Mouse (Mus musculus) hematopoietic stem cell, adult 5-6 weeks (primary cell): ENCODE data around the gene 9130213A22Rik. TPM values are rescaled to one million over a fixed set of nuclear protein-coding genes. Genes with fewer than 3 reads are reported as not detected.
A peak's percentile ranks its signal among the peaks of the same experiment; 100 is the strongest.

Experiments used
- ATAC-seq, 2 experiments: fragments of 125-278 bp in 1 of 2; replicated peaks in 1 of 2; 2 replicates each; pipeline ENCODE4 v1.8.0; 2016 to 2017; ENCODE audit warnings: inconsistent platforms in 2 of 2, mild to moderate bottlenecking in 2 of 2, moderate number of reproducible peaks in 2 of 2, low read depth in 1 of 2, moderate TSS enrichment in 1 of 2; ENCODE audit not compliant: low FRiP score in 2 of 2, poor library complexity in 2 of 2, severe bottlenecking in 2 of 2, insufficient read depth in 1 of 2, low TSS enrichment in 1 of 2
- total RNA-seq: library from RNA; stranded (forward); fragments of 172-1452, 232-1000 nt; gene quantifications from 2 replicates; pipeline ENCODE4 v1.2.3, GENCODE M21; 2017

9130213A22Rik gene
- total RNA-seq, 1 experiment from 2014 or later: not detected

- ATAC-seq: no peak
Measured at GRCm38 (mm10) chr11:69125852-69125918, 3.3 kb upstream of the 9130213A22Rik start, which contains the start of gene Aloxe3. Aloxe3 (plus strand) TSS chr11:69125896.

- peak; percentile 40 to 62 for ATAC-seq
Measured at GRCm38 (mm10) chr11:69125041-69125851, 2.9 kb upstream of the 9130213A22Rik start.

GRCm38 (mm10) chr11:69124498-69124847 is 2.1 kb upstream of the 9130213A22Rik start:
- peak in 1 of 2 experiments; percentile 10; a peak in 1 of 4 replicates for ATAC-seq

GRCm38 (mm10) chr11:69123693-69124497 is 1.5 kb upstream of the 9130213A22Rik start:
- ATAC-seq: peak; percentile 19 to 23; a peak in 3 of 4 replicates

GRCm38 (mm10) chr11:69123056-69123692 is 785 bp upstream of the 9130213A22Rik start:
- ATAC-seq: no peak

- no peak for ATAC-seq
Measured at GRCm38 (mm10) chr11:69121741-69122335, 551 bp downstream of the 9130213A22Rik start.

- ATAC-seq: no peak
Measured at GRCm38 (mm10) chr11:69121001-69121740, 1.2 kb downstream of the 9130213A22Rik start.

- ATAC-seq: no peak
Measured at GRCm38 (mm10) chr11:69120221-69121000, 2.0 kb downstream of the 9130213A22Rik start, which contains the start of gene Hes7. Hes7 (plus strand) TSS chr11:69120404.

- no peak for ATAC-seq
Measured at GRCm38 (mm10) chr11:69119446-69120155, 2.8 kb downstream of the 9130213A22Rik start.

- ATAC-seq: peak; percentile 22 to 42; a peak in 3 of 4 replicates
Measured at GRCm38 (mm10) chr11:69118765-69119164, 3.6 kb downstream of the 9130213A22Rik start.

GRCm38 (mm10) chr11:69117737-69118695 is 4.4 kb downstream of the 9130213A22Rik start:
- ATAC-seq: peak in 1 of 2 experiments; percentile 43; a peak in 3 of 4 replicates

GRCm38 (mm10) chr11:69116843-69117242 is 5.5 kb downstream of the 9130213A22Rik start:
- no peak for ATAC-seq

- no peak for ATAC-seq
Measured at GRCm38 (mm10) chr11:69114621-69115020, 7.8 kb downstream of the 9130213A22Rik start.

GRCm38 (mm10) chr11:69114018-69114417 is 8.4 kb downstream of the 9130213A22Rik start:
- no peak for ATAC-seq

GRCm38 (mm10) chr11:69111865-69112264 is 10.5 kb downstream of the 9130213A22Rik start:
- no peak for ATAC-seq
